Mouse (Mus musculus): ENCODE measurements around the gene Pdpk1. TPM values are rescaled to one million over a fixed set of nuclear protein-coding genes. Genes with fewer than 3 reads are reported as not detected.

Gene Pdpk1
- polyA plus RNA-seq, 1 experiment: 42.6 TPM

- Histone ChIP-seq H3K4me1 (ENCODE audit: control insufficient read depth, insufficient read depth, low read length) (peaks cover 7% of the 10 kb centered on the region), H3K4me3 (ENCODE audit: insufficient read depth, low read length) (no peak overlapping the region), H3K27ac (ENCODE audit: insufficient read depth, low read length) (no peak overlapping the region)
- no peak for TF ChIP-seq POLR2A (IDR thresholded peaks at IDR 0.05; ENCODE audit: low read depth, low read length)
- no peak for TF ChIP-seq CTCF (IDR thresholded peaks at IDR 0.05; ENCODE audit: borderline replicate concordance, insufficient read depth, low read length)
Observed at GRCm38 (mm10) chr17:24030551-24030950, 120.2 kb downstream of the Pdpk1 start.

GRCm38 (mm10) chr17:24029477-24029876 lies 121.2 kb downstream of the Pdpk1 start:
- TF ChIP-seq CTCF (IDR thresholded peaks at IDR 0.05; ENCODE audit: borderline replicate concordance, insufficient read depth, low read length): no peak
- Histone ChIP-seq H3K27ac (ENCODE audit: insufficient read depth, low read length) (no peak overlapping the region), H3K4me3 (ENCODE audit: insufficient read depth, low read length) (no peak overlapping the region), H3K4me1 (ENCODE audit: control insufficient read depth, insufficient read depth, low read length) (peaks cover 2% of the 10 kb centered on the region; the same call in 1 of the 2 replicates)

Other genes starting within 250 kb of the Pdpk1 start
- gene Dcpp3, start 233.5 kb downstream of the Pdpk1 start, polyA plus RNA-seq (2011; ENCODE audit: insufficient read length, low read depth, missing spikeins): not detected in 2 replicates
- gene Sbp, start 209.3 kb downstream of the Pdpk1 start, polyA plus RNA-seq (2011; ENCODE audit: insufficient read length, low read depth, missing spikeins): not detected in 2 replicates
- gene Sbpl, start 195.7 kb downstream of the Pdpk1 start, polyA plus RNA-seq (2011; ENCODE audit: insufficient read length, low read depth, missing spikeins): not detected in 2 replicates
- not detected in 2 replicates for gene Prss30, start 170.4 kb downstream of the Pdpk1 start, polyA plus RNA-seq (2011; ENCODE audit: insufficient read length, low read depth, missing spikeins)
- 0.62 TPM in 1 of 2 replicates, not detected in the other for gene Prss22, start 152.8 kb downstream of the Pdpk1 start, polyA plus RNA-seq (2011; ENCODE audit: insufficient read length, low read depth, missing spikeins)
- gene Prss27, start 112.8 kb downstream of the Pdpk1 start, polyA plus RNA-seq (2011; ENCODE audit: insufficient read length, low read depth, missing spikeins): 0.42 TPM in 1 of 2 replicates, not detected in the other
- 80.8 and 83.2 TPM in 2 replicates for gene Kctd5, start 77.4 kb downstream of the Pdpk1 start, polyA plus RNA-seq (2011; ENCODE audit: insufficient read length, low read depth, missing spikeins)
- 26.6 and 31.7 TPM in 2 replicates for gene Amdhd2, start 12.8 kb upstream of the Pdpk1 start, polyA plus RNA-seq (2011; ENCODE audit: insufficient read length, low read depth, missing spikeins)
- gene Atp6v0c, start 18.8 kb upstream of the Pdpk1 start, polyA plus RNA-seq (2011; ENCODE audit: insufficient read length, low read depth, missing spikeins): 382 and 460 TPM in 2 replicates
- 10.9 and 14.0 TPM in 2 replicates for gene Tbc1d24, start 54.6 kb upstream of the Pdpk1 start, polyA plus RNA-seq (2011; ENCODE audit: insufficient read length, low read depth, missing spikeins)
- gene Ntn3, start 58.6 kb upstream of the Pdpk1 start, polyA plus RNA-seq (2011; ENCODE audit: insufficient read length, low read depth, missing spikeins): 2.9 and 4.1 TPM in 2 replicates
- gene Tedc2, start 69.9 kb upstream of the Pdpk1 start, polyA plus RNA-seq (2011; ENCODE audit: insufficient read length, low read depth, missing spikeins): 7.9 and 9.2 TPM in 2 replicates
- 23.5 and 24.2 TPM in 2 replicates for gene Ccnf, start 100.6 kb upstream of the Pdpk1 start, polyA plus RNA-seq (2011; ENCODE audit: insufficient read length, low read depth, missing spikeins)
- not detected in 2 replicates for gene Abca17, start 200.1 kb upstream of the Pdpk1 start, polyA plus RNA-seq (2011; ENCODE audit: insufficient read length, low read depth, missing spikeins)
- gene Abca3, start 201.0 kb upstream of the Pdpk1 start, polyA plus RNA-seq (2011; ENCODE audit: insufficient read length, low read depth, missing spikeins): 15.6 and 17.8 TPM in 2 replicates